Comparison of ENCODE assay signal across 15 mouse cellular contexts in genomic region chr11:95574786-95575334, GRCm38 (mm10). TPM values are rescaled to one million over a fixed set of nuclear protein-coding genes. Genes with fewer than 3 reads are reported as not detected.
DNase-seq lines count a peak whose midpoint lies in the region; ATAC-seq and TF ChIP-seq lines count a peak whose summit lies in the region.
"Had no signal": no experiment of that assay in that cellular context is flagged by ENCODE, and none has a peak within 500 bp of the region (broad histone marks: within the 10 kb centered on the region; RNA-seq: fewer than 3 reads in every experiment).

No protein-coding gene starts in this region.

- no peaks in the 10 kb centered on the region for H3K9me3 ChIP-seq in forebrain, embryonic 10.5 days
- no peaks in the 10 kb centered on the region for H3K9me3 ChIP-seq in forebrain, embryonic 12.5 days
- H3K9me3 ChIP-seq in E14TG2a.4 (ENCODE audit: low read length): no peaks in the 10 kb centered on the region
- H3K9me3 ChIP-seq in forebrain, embryonic 15.5 days: no peaks in the 10 kb centered on the region
- H3K9me3 ChIP-seq: liver, embryonic 12.5 days; neural tube, embryonic 12.5 days had no signal

- 89% methylated on average over 6 of the region's 6 CpGs for WGBS in forebrain, embryonic 10.5 days
- WGBS in forebrain, embryonic 12.5 days: 77% methylated on average over 6 of the region's 6 CpGs
- WGBS in forebrain, embryonic 15.5 days: 46% methylated on average over 6 of the region's 6 CpGs

- no peak overlapping the region for H3K9ac ChIP-seq in forebrain, embryonic 12.5 days
- no peak overlapping the region for H3K9ac ChIP-seq in forebrain, embryonic 15.5 days (replicated peaks)
- H3K9ac ChIP-seq: liver, embryonic 12.5 days; neural tube, embryonic 12.5 days had no signal

- H3K4me3 ChIP-seq in forebrain, embryonic 10.5 days: no peak overlapping the region
- no peak overlapping the region for H3K4me3 ChIP-seq in forebrain, embryonic 12.5 days (replicated peaks)
- H3K4me3 ChIP-seq in E14TG2a.4 (replicated peaks; ENCODE audit: low read length): 0 out of 2 replicates have a peak overlapping the region, but pooled peaks have one; percentile 3
- H3K4me3 ChIP-seq in forebrain, embryonic 15.5 days: no peak overlapping the region
- H3K4me3 ChIP-seq: liver, embryonic 12.5 days; neural tube, embryonic 12.5 days had no signal

- TF ChIP-seq CTCF in E14TG2a.4 (conservative IDR thresholded peaks at IDR 0.05; ENCODE audit: low read length): no peak

- H3K36me3 ChIP-seq in forebrain, embryonic 10.5 days (replicated peaks): 0 out of 2 replicates have a peak, but pooled peaks cover 2% of the 10 kb centered on the region
- no peaks in the 10 kb centered on the region for H3K36me3 ChIP-seq in forebrain, embryonic 12.5 days (replicated peaks)
- H3K36me3 ChIP-seq in E14TG2a.4 (ENCODE audit: insufficient read depth, low read length): peaks cover 86% of the 10 kb centered on the region
- H3K36me3 ChIP-seq in forebrain, embryonic 15.5 days: no peaks in the 10 kb centered on the region
- H3K36me3 ChIP-seq: liver, embryonic 12.5 days had no signal

- H3K4me1 ChIP-seq in forebrain, embryonic 10.5 days: peaks cover 80% of the 10 kb centered on the region
- H3K4me1 ChIP-seq in forebrain, embryonic 12.5 days: peaks cover 33% of the 10 kb centered on the region
- peaks cover 74% of the 10 kb centered on the region for H3K4me1 ChIP-seq in E14TG2a.4 (replicated peaks; ENCODE audit: low read depth, low read length)
- H3K4me1 ChIP-seq in forebrain, embryonic 15.5 days: peaks cover 23% of the 10 kb centered on the region

- DNase-seq in forebrain, embryonic 10.5 days (ENCODE audit: extremely low spot score, low spot score): no peak
- DNase-seq in layer of hippocampus, postnatal 14 days (ENCODE audit: low spot score in 2 of 2): peak; percentile 29 to 44
- no peak for DNase-seq in layer of hippocampus, postnatal 36 days
- no peak for DNase-seq in spleen, postnatal 4 days (ENCODE audit: low spot score in 2 of 2)
- DNase-seq in thymus, postnatal 25 days: no peak
- DNase-seq: adrenal gland, postnatal 25 days; kidney, adult 9 months; lung, postnatal 10 days had no signal

- no peak for ATAC-seq in forebrain, embryonic 12.5 days (ENCODE audit: low FRiP score)
- ATAC-seq in forebrain, embryonic 15.5 days (replicated peaks): peak; percentile 51
- ATAC-seq: liver, embryonic 12.5 days had no signal

- H3K27ac ChIP-seq in forebrain, embryonic 10.5 days: peak overlapping the region; percentile 13; the same call in 1 of the 2 replicates
- H3K27ac ChIP-seq in forebrain, embryonic 12.5 days: no peak overlapping the region
- no peak overlapping the region for H3K27ac ChIP-seq in forebrain, embryonic 15.5 days (replicated peaks)
- H3K27ac ChIP-seq: liver, embryonic 12.5 days; neural tube, embryonic 12.5 days had no signal

- H3K4me2 ChIP-seq in forebrain, embryonic 12.5 days: no peak overlapping the region
- no peak overlapping the region for H3K4me2 ChIP-seq in forebrain, embryonic 15.5 days (replicated peaks)
- H3K4me2 ChIP-seq: liver, embryonic 12.5 days; neural tube, embryonic 12.5 days had no signal

- H3K27me3 ChIP-seq in forebrain, embryonic 10.5 days (ENCODE audit: poor library complexity, severe bottlenecking): peaks cover 84% of the 10 kb centered on the region
- peaks cover 60% of the 10 kb centered on the region for H3K27me3 ChIP-seq in forebrain, embryonic 12.5 days
- H3K27me3 ChIP-seq in E14TG2a.4 (ENCODE audit: insufficient read depth, low read length): peaks cover 22% of the 10 kb centered on the region
- peaks cover 23% of the 10 kb centered on the region for H3K27me3 ChIP-seq in forebrain, embryonic 15.5 days

RNA-seq across cellular contexts. Expression of gene Ngfr, which starts 12.7 kb away (rescaled TPM):
- polyA plus RNA-seq in forebrain, embryonic 10.5 days (2016; fragmentation: Nextera tagmentation; extraction: Ambion mirVana): 12.3 and 14.6 TPM in 2 replicates
- polyA plus RNA-seq in forebrain, embryonic 12.5 days (2016; fragmentation: Nextera tagmentation; extraction: Ambion mirVana): 10.5 and 10.9 TPM in 2 replicates
- 1 to 10 TPM; 2.1 to 2.5 TPM for total RNA-seq in layer of hippocampus, postnatal 14 days (2021)
- total RNA-seq in layer of hippocampus, postnatal 36 days (2021): 1 to 10 TPM in 1 of 2 experiments, under 1 TPM in 1; 0.91 to 1.3 TPM
- 6.1 and 7.9 TPM in 2 replicates for polyA plus RNA-seq in forebrain, embryonic 15.5 days (2015; fragmentation: Nextera tagmentation; extraction: Ambion mirVana)
- total RNA-seq: common myeloid progenitor, adult 5-6 weeks; hematopoietic stem cell, adult 5-6 weeks had no signal

Comparison
In these comparisons a context has a peak if more than half of its experiments do, and no peak if none do; other contexts are left out.
1. DNase-seq: peak in layer of hippocampus, postnatal 14 days (2 of 2); none in forebrain, embryonic 10.5 days (single experiment), layer of hippocampus, postnatal 36 days (0 of 2), spleen, postnatal 4 days (0 of 2) and thymus, postnatal 25 days (single experiment).